Mouse (Mus musculus) liver, adult 2 months (tissue): Measurements from ENCODE around the gene Ap2a2.

Experiments
- CTCF ChIP-seq: fragments of 200-500 bp; IDR thresholded peaks from 2 replicates; pipeline ENCODE4 v1.5.1; 2011; ENCODE audit warnings: low read depth, low read length, control low read depth
- POLR2A ChIP-seq: fragments of 200-500 bp; IDR thresholded peaks from 2 replicates; pipeline ENCODE4 v1.6.1; 2011; ENCODE audit warnings: low read length, control low read depth; ENCODE audit not compliant: insufficient read depth; ENCODE audit errors: extremely low read depth

DNA sequence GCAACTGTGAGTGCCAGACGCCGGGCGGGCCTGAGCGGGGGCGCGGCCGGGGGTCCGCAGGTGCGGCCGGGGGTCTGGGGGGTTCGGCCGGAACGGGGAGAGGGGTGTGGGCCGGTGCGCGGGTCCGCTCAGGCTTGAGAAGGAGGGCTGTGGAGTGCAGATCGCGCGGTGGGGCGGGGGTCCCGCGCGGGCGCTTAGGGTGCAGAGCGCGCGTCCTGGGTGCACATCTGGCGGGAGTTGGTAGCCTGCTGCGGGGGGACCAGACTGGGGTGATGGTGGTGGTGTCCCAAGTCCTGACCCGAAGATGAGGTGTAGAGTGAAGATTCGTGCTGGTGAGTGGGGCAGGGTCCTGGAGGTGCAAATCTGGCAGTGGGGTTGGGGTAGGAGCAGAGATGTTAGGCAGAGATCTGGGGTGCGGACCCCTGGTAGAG is 463 bp downstream of the Ap2a2 start:
- TF ChIP-seq CTCF (no peak), POLR2A (no peak)
